Mouse (Mus musculus) MEL (cell line): ENCODE results near the gene D230025D16Rik. TPM values are rescaled to one million over a fixed set of nuclear protein-coding genes. Genes with fewer than 3 reads are reported as not detected.

Experiments used
- DNase-seq: peaks from one replicate; pipeline ENCODE4 v3.0.0; 2011; ENCODE audit warnings: low read depth, low spot score
- H3K27ac ChIP-seq: 2 replicates; pipeline ENCODE4 v1.5.1; 2012; ENCODE audit warnings: low read depth, mild to moderate bottlenecking, control low read depth, low read length, moderate library complexity; ENCODE audit not compliant: control insufficient read depth
- H3K27me3 ChIP-seq, 2 experiments: fragments of 150-350 bp in 1 of 2; sonication (generic) in 1 of 2; 2 replicates each; pipeline ENCODE4 v1.6.1; 2012; ENCODE audit warnings: low read length in 2 of 2, mild to moderate bottlenecking in 2 of 2, improper control_type of control experiment in 1 of 2, moderate library complexity in 1 of 2; ENCODE audit not compliant: insufficient read depth in 2 of 2, control insufficient read depth in 1 of 2
- H3K36me3 ChIP-seq, 2 experiments: 2 replicates each; pipeline ENCODE4 v1.6.1; 2012 to 2014; ENCODE audit warnings: low read length in 2 of 2, improper control_type of control experiment in 1 of 2, inconsistent platforms in 1 of 2, mild to moderate bottlenecking in 1 of 2; ENCODE audit not compliant: insufficient read depth in 2 of 2, control insufficient read depth in 1 of 2
- H3K4me1 ChIP-seq, 2 experiments: fragments of 150-350 bp in 1 of 2; sonication (generic) in 1 of 2; 2 replicates each; pipeline ENCODE4 v1.6.1; 2012; ENCODE audit warnings: low read length in 2 of 2, improper control_type of control experiment in 1 of 2, mild to moderate bottlenecking in 1 of 2; ENCODE audit not compliant: insufficient read depth in 2 of 2, control insufficient read depth in 1 of 2
- H3K4me3 ChIP-seq, 2 experiments: fragments of 150-350 bp in 1 of 2; sonication (generic) in 1 of 2; 2 replicates each; pipeline ENCODE4 v1.5.1; 2012; ENCODE audit warnings: low read depth in 2 of 2, low read length in 2 of 2, mild to moderate bottlenecking in 2 of 2, moderate library complexity in 2 of 2, control low read depth in 1 of 2, improper control_type of control experiment in 1 of 2; ENCODE audit not compliant: control insufficient read depth in 1 of 2, insufficient read depth in 1 of 2
- H3K79me2 ChIP-seq: 2 replicates; pipeline ENCODE4 v1.6.1; 2012; ENCODE audit warnings: mild to moderate bottlenecking, low read length, moderate library complexity; ENCODE audit not compliant: control insufficient read depth, poor library complexity, insufficient read depth
- H3K9ac ChIP-seq: 2 replicates; pipeline ENCODE4 v1.6.1; 2012; ENCODE audit warnings: low read depth, mild to moderate bottlenecking, control low read depth, low read length, moderate library complexity; ENCODE audit not compliant: control insufficient read depth, poor library complexity, severe bottlenecking
- H3K9me3 ChIP-seq: fragments of 150-350 bp; sonication (generic); replicated peaks from 2 replicates; pipeline ENCODE4 v1.6.1; 2012; ENCODE audit warnings: mild to moderate bottlenecking, low read length, improper control_type of control experiment, moderate library complexity; ENCODE audit not compliant: insufficient read depth
- BHLHE40 ChIP-seq: IDR thresholded peaks from 2 replicates; pipeline ENCODE4 v1.6.1; 2012; ENCODE audit warnings: low read depth, mild to moderate bottlenecking, inconsistent platforms, low read length, improper control_type of control experiment, borderline replicate concordance
- CHD2 ChIP-seq: IDR thresholded peaks from 2 replicates; pipeline ENCODE4 v1.6.1; 2011; ENCODE audit warnings: low read length, improper control_type of control experiment
- CTCF ChIP-seq, 3 experiments: IDR thresholded peaks in 2 of 3; conservative IDR thresholded peaks in 1 of 3; 2 replicates each; pipeline ENCODE4 v1.5.1; 2011 to 2012; ENCODE audit warnings: low read length in 3 of 3, low read depth in 2 of 3, mild to moderate bottlenecking in 2 of 3, improper control_type of control experiment in 1 of 3, inconsistent platforms in 1 of 3, mixed read lengths in 1 of 3, moderate library complexity in 1 of 3; ENCODE audit not compliant: control insufficient read depth in 1 of 3, insufficient read depth in 1 of 3, poor library complexity in 1 of 3, severe bottlenecking in 1 of 3
- ELF1 ChIP-seq: IDR thresholded peaks from 2 replicates; pipeline ENCODE4 v1.6.1; 2014; ENCODE audit warnings: low read depth, mild to moderate bottlenecking, inconsistent platforms, low read length, improper control_type of control experiment, moderate library complexity
- EP300 ChIP-seq, 2 experiments: IDR thresholded peaks; 2 replicates each; pipeline ENCODE4 v1.6.1; 2011; ENCODE audit warnings: improper control_type of control experiment in 2 of 2, low read length in 2 of 2, low read depth in 1 of 2, mild to moderate bottlenecking in 1 of 2
- ETS1 ChIP-seq: IDR thresholded peaks from 2 replicates; pipeline ENCODE4 v1.6.1; 2012; ENCODE audit warnings: low read depth, mild to moderate bottlenecking, inconsistent platforms, low read length, improper control_type of control experiment, moderate library complexity
- GABPA ChIP-seq: IDR thresholded peaks from 2 replicates; pipeline ENCODE4 v1.6.1; 2012; ENCODE audit warnings: low read depth, mild to moderate bottlenecking, inconsistent platforms, low read length, improper control_type of control experiment, moderate library complexity
- GATA1 ChIP-seq: IDR thresholded peaks from 2 replicates; pipeline ENCODE4 v1.6.1; 2011; ENCODE audit warnings: low read depth, low read length, improper control_type of control experiment
- HCFC1 ChIP-seq: IDR thresholded peaks from 2 replicates; pipeline ENCODE4 v1.6.1; 2012; ENCODE audit warnings: low read depth, mild to moderate bottlenecking, inconsistent platforms, low read length, improper control_type of control experiment, moderate library complexity
- MAX ChIP-seq: IDR thresholded peaks from 2 replicates; pipeline ENCODE4 v1.6.1; 2011; ENCODE audit warnings: low read length, improper control_type of control experiment
- MAZ ChIP-seq: IDR thresholded peaks from 2 replicates; pipeline ENCODE4 v1.6.1; 2012; ENCODE audit warnings: low read depth, mild to moderate bottlenecking, inconsistent platforms, low read length, improper control_type of control experiment
- MEF2A ChIP-seq: IDR thresholded peaks from 2 replicates; pipeline ENCODE4 v1.6.1; 2014; ENCODE audit warnings: low read depth, mild to moderate bottlenecking, inconsistent platforms, low read length, improper control_type of control experiment; ENCODE audit not compliant: poor library complexity, insufficient replicate concordance, severe bottlenecking; ENCODE audit errors: extremely low read depth
- MXI1 ChIP-seq: IDR thresholded peaks from 2 replicates; pipeline ENCODE4 v1.6.1; 2011; ENCODE audit warnings: mild to moderate bottlenecking, low read depth, low read length, improper control_type of control experiment
- MYB ChIP-seq: IDR thresholded peaks from 2 replicates; pipeline ENCODE4 v1.6.1; 2011; ENCODE audit warnings: mild to moderate bottlenecking, low read depth, low read length, improper control_type of control experiment
- MYC ChIP-seq: IDR thresholded peaks from 2 replicates; pipeline ENCODE4 v1.6.1; 2011; ENCODE audit warnings: low read depth, mild to moderate bottlenecking, low read length, improper control_type of control experiment, moderate library complexity
- NRF1 ChIP-seq: IDR thresholded peaks from 2 replicates; pipeline ENCODE4 v1.6.1; 2014; ENCODE audit warnings: low read depth, mild to moderate bottlenecking, inconsistent platforms, low read length, improper control_type of control experiment, moderate library complexity; ENCODE audit not compliant: poor library complexity, insufficient read depth, severe bottlenecking
- POLR2AphosphoS2 ChIP-seq: IDR thresholded peaks from 2 replicates; pipeline ENCODE4 v1.6.1; 2011; ENCODE audit warnings: low read length, improper control_type of control experiment
- POLR2AphosphoS5 ChIP-seq: IDR thresholded peaks from 2 replicates; pipeline ENCODE4 v1.6.1; 2012; ENCODE audit warnings: low read depth, borderline replicate concordance, mild to moderate bottlenecking, inconsistent platforms, low read length, moderate library complexity, mixed read lengths
- RAD21 ChIP-seq: IDR thresholded peaks from 2 replicates; pipeline ENCODE4 v1.6.1; 2011; ENCODE audit warnings: mild to moderate bottlenecking, low read depth, low read length, improper control_type of control experiment
- RCOR1 ChIP-seq: IDR thresholded peaks from 2 replicates; pipeline ENCODE4 v1.6.1; 2012; ENCODE audit warnings: low read depth, mild to moderate bottlenecking, inconsistent platforms, low read length, improper control_type of control experiment
- SIN3A ChIP-seq: IDR thresholded peaks from 2 replicates; pipeline ENCODE4 v1.6.1; 2012; ENCODE audit warnings: low read length, improper control_type of control experiment, inconsistent platforms
- TBP ChIP-seq: IDR thresholded peaks from 2 replicates; pipeline ENCODE4 v1.8.0; 2011; ENCODE audit warnings: low read depth, low read length, improper control_type of control experiment
- TCF12 ChIP-seq: IDR thresholded peaks from 2 replicates; pipeline ENCODE4 v1.6.1; 2014; ENCODE audit warnings: low read depth, mild to moderate bottlenecking, inconsistent platforms, low read length, improper control_type of control experiment, moderate library complexity
- ZC3H11A ChIP-seq: IDR thresholded peaks from 2 replicates; pipeline ENCODE4 v1.6.1; 2012; ENCODE audit warnings: low read depth, mild to moderate bottlenecking, inconsistent platforms, low read length, improper control_type of control experiment
- ZKSCAN1 ChIP-seq: IDR thresholded peaks from 2 replicates; pipeline ENCODE4 v1.6.1; 2012; ENCODE audit warnings: low read depth, mild to moderate bottlenecking, inconsistent platforms, low read length, improper control_type of control experiment, moderate library complexity
- ZMIZ1 ChIP-seq: IDR thresholded peaks from 2 replicates; pipeline ENCODE4 v1.6.1; 2012; ENCODE audit warnings: low read depth, mild to moderate bottlenecking, inconsistent platforms, low read length, improper control_type of control experiment, moderate library complexity
- ZNF384 ChIP-seq: IDR thresholded peaks from 2 replicates; pipeline ENCODE4 v1.6.1; 2012; ENCODE audit warnings: low read depth, mild to moderate bottlenecking, inconsistent platforms, low read length, improper control_type of control experiment
- polyA plus RNA-seq, 2 experiments: library from polyadenylated mRNA; stranded (reverse) in 1 of 2; unstranded in 1 of 2; fragments of >175 nt in 1 of 2; fragments of >200 nt in 1 of 2; gene quantifications; 2 replicates each; pipeline versions ENCODE4 v1.2.1 to v1.2.4; 2012; ENCODE audit warnings: low replicate concordance in 2 of 2, low read depth in 1 of 2; ENCODE audit not compliant: insufficient read length in 2 of 2, insufficient read depth in 1 of 2, missing spikeins in 1 of 2
- total RNA-seq: library from RNA; depleted of rRNA; stranded (reverse); fragments of 300-350 nt; gene quantifications from 2 replicates; pipeline ENCODE4 v1.2.3, GENCODE M21; 2012

Gene D230025D16Rik
- total and polyA plus RNA-seq, 3 experiments, result 18.3 to 22.4 TPM; not detected in 1

DNA sequence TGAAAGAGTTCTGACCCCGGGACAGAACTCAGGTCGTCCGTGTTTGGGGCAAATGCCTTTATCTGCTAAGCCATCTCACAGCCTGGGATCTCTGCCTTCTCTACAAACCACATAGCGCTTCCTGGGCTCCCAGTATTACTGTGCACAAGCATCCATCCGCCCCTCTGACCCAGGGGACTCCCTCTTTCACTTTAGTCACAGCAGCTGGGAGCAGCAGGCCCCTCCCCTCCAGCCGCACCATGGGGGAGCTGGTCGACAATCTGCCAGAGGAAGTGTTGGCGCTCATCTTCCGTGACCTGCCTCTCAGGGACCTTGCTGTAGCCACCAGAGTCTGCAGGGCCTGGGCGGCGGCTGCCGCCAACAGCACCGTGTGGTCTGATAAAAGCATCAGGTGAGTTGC lies 41.8 kb downstream of the D230025D16Rik start:
- peaks cover 15% of the 10 kb centered on the region for H3K79me2 ChIP-seq
- 0 out of 2 replicates have a peak, but pooled peaks have one; percentile 12 for TF ChIP-seq TBP
- TF ChIP-seq POLR2AphosphoS5, result no peak
- no peak for TF ChIP-seq ZNF384
- TF ChIP-seq ETS1, result peak; percentile 49; the same call in 1 of the 2 replicates
- no peak for TF ChIP-seq MAX
- no peak for TF ChIP-seq ZMIZ1
- TF ChIP-seq TCF12, result no peak; the same call in 1 of the 2 replicates
- peak; percentile 41; the same call in 1 of the 2 replicates for TF ChIP-seq SIN3A
- no peak for TF ChIP-seq MEF2A
- TF ChIP-seq RAD21, result no peak
- no peak for TF ChIP-seq ZC3H11A
- peak; percentile 62; the same call in 1 of the 2 replicates for TF ChIP-seq MAZ
- no peak for TF ChIP-seq ELF1
- no peak for TF ChIP-seq CHD2
- 0 out of 2 replicates have a peak, but pooled peaks have one; percentile 15 for TF ChIP-seq MXI1
- no peak for TF ChIP-seq BHLHE40
- no peak for TF ChIP-seq ZKSCAN1
- no peak for TF ChIP-seq NRF1
- TF ChIP-seq, all 39 proteins: peak for 5
- Histone ChIP-seq H3K9me3 (no peaks in the 10 kb centered on the region), H3K4me1 (peaks cover 7 to 28% of the 10 kb centered on the region in 2 experiments), H3K36me3 (peaks cover 0 to 17% of the 10 kb centered on the region in 2 experiments; a peak in 2 of 4 replicates), H3K9ac (peak overlapping the region; percentile 12; the same call in 1 of the 2 replicates), H3K27me3 (no peaks in the 10 kb centered on the region), H3K4me3 (no peak overlapping the region), H3K27ac (peak overlapping the region; percentile 43; the same call in 1 of the 2 replicates)
- peak; percentile 67 for DNase-seq

DNA sequence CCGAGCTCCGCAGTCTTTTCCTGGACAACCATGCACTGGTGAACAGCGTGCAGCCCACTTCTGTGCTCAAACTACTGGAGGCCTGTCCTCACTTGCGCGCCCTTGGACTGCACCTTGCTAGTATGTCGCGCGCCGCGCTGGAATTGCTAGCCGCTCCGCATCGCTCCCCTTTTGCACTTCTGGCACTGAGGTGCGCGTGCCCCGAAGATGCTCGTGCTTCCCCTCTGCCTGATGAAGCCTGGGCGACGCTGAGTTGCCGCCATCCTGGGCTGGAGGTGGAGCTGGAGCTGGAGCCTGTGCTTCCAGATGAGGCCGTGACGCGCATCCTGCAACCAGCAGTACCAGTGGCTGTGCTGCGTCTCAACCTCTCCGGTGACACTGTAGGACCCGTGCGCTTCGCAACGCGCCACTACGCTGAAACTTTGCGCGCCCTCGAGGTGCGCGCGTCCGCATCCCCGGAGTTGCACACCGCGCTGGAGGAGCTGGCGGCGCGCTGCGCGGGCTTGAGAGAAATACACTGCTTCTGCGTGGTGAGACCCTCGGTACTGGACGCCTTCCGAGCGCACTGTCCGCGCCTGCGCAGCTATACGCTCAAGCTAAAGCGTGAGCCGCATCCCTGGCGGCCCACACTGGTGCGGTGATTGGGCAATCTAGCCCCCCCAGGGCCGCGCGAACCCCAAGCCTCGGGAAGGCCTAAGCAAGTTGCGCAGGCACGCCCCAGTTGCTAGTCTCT lies 43.6 kb downstream of the D230025D16Rik start:
- H3K4me1 ChIP-seq, result peaks cover 7 to 17% of the 10 kb centered on the region in 2 experiments
- H3K9me3 ChIP-seq, result no peaks in the 10 kb centered on the region
- no peaks in the 10 kb centered on the region for H3K27me3 ChIP-seq
- H3K4me3 ChIP-seq, result no peak overlapping the region
- H3K36me3 ChIP-seq, result peaks cover 0 to 10% of the 10 kb centered on the region in 2 experiments; a peak in 2 of 4 replicates
- no peak for DNase-seq
- no peak overlapping the region for H3K27ac ChIP-seq
- H3K9ac ChIP-seq, result no peak overlapping the region
- H3K79me2 ChIP-seq, result peaks cover 10% of the 10 kb centered on the region
- TF ChIP-seq RAD21 (no peak), CTCF (IDR thresholded peaks at IDR 0.05 in 2 of 3, conservative IDR thresholded peaks at IDR 0.05 in 1 of 3; ENCODE audit: control insufficient read depth in 1 of 3, insufficient read depth in 1 of 3, low read depth in 2 of 3, low read length in 3 of 3, poor library complexity in 1 of 3, severe bottlenecking in 1 of 3) (no peak), MYC (no peak), ZMIZ1 (no peak), MXI1 (no peak), RCOR1 (no peak), TCF12 (no peak), GATA1 (no peak), GABPA (no peak), TBP (no peak), POLR2AphosphoS2 (no peak), ELF1 (no peak), HCFC1 (no peak), EP300 (IDR thresholded peaks at IDR 0.05; ENCODE audit: low read depth in 1 of 2, low read length in 2 of 2) (no peak), MYB (no peak)
- TF ChIP-seq, all 39 proteins: peak for 0
